Mouse (Mus musculus): ENCODE results near the gene Abr. TPM values are rescaled to one million over a fixed set of nuclear protein-coding genes. Genes with fewer than 3 reads are reported as not detected.

The Abr gene
- polyA plus RNA-seq, 1 experiment from 2014 or later: 32.3 TPM

DNA sequence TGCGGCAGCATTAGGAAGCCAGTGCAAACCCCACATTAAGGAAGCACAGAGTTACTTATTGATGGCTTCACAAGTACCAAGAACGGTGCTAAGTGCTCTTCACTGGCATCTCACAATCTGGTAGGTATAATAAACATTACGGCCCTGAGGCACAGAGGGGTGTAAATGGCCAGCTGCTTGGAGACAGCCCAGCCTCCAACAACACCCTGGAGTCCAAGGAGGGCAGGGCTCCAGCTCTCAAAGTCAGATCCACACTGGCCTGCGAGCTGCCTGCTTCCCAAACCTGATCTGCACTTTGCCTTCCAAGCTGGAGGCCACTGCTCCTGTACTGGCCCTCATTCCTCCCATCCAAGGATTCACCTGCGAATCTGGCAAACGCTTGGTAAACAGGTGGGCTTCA, 132.7 kb downstream of the Abr start:
- H3K9ac ChIP-seq (replicated peaks; ENCODE audit: low read length): no peak overlapping the region
- WGBS: 84% methylated on average over 6 of the region's 6 CpGs
- no peaks in the 10 kb centered on the region for H3K27me3 ChIP-seq (ENCODE audit: control insufficient read depth, insufficient read depth, low read length)
- H3K4me1 ChIP-seq (ENCODE audit: control insufficient read depth, insufficient read depth, low read length): peaks cover 2% of the 10 kb centered on the region; the same call in 1 of the 2 replicates
- H3K9me3 ChIP-seq (replicated peaks; ENCODE audit: control insufficient read depth, low read length): no peaks in the 10 kb centered on the region
- no peak overlapping the region for H3K4me2 ChIP-seq (ENCODE audit: low read depth, low read length)
- H3K4me3 ChIP-seq (ENCODE audit: low read depth, low read length): no peak overlapping the region
- ATAC-seq (replicated peaks; ENCODE audit: insufficient number of reproducible peaks, low FRiP score, low TSS enrichment, low read depth) (no peak), DNase-seq (ENCODE audit: low spot score) (no peak)
- H3K27ac ChIP-seq (replicated peaks; ENCODE audit: low read depth, low read length): no peak overlapping the region
- H3K36me3 ChIP-seq (replicated peaks; ENCODE audit: control insufficient read depth, insufficient read depth, low read depth, low read length): no peaks in the 10 kb centered on the region

DNA sequence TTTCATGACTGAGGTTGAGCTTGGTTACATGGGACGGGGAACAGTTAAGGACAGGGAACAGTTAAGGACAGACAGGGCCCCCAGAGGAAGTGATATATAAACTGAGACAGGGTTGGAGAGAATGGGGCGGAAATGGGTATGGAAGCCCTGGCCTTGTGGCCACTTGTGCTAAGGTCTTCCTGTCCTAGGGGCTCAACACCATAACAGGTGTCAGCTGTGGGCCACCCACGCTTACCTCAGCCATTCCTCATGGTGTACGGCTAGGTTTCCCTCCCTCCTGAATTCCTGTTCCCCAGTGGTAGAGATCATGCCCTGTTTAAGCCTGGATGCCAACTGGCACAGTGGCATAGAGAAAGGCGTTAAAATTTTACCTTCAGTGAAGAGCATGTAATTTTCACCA, 135.1 kb downstream of the Abr start:
- WGBS: 82% methylated on average over 5 of the region's 5 CpGs
- H3K36me3 ChIP-seq (replicated peaks; ENCODE audit: control insufficient read depth, insufficient read depth, low read depth, low read length): no peaks in the 10 kb centered on the region
- H3K4me1 ChIP-seq (ENCODE audit: control insufficient read depth, insufficient read depth, low read length): no peaks in the 10 kb centered on the region
- no peaks in the 10 kb centered on the region for H3K27me3 ChIP-seq (ENCODE audit: control insufficient read depth, insufficient read depth, low read length)
- H3K9ac ChIP-seq (replicated peaks; ENCODE audit: low read length): no peak overlapping the region
- ATAC-seq (replicated peaks; ENCODE audit: insufficient number of reproducible peaks, low FRiP score, low TSS enrichment, low read depth) (no peak), DNase-seq (ENCODE audit: low spot score) (no peak)
- H3K27ac ChIP-seq (replicated peaks; ENCODE audit: low read depth, low read length): no peak overlapping the region
- H3K4me2 ChIP-seq (ENCODE audit: low read depth, low read length): no peak overlapping the region
- no peak overlapping the region for H3K4me3 ChIP-seq (ENCODE audit: low read depth, low read length)
- no peaks in the 10 kb centered on the region for H3K9me3 ChIP-seq (replicated peaks; ENCODE audit: control insufficient read depth, low read length)

DNA sequence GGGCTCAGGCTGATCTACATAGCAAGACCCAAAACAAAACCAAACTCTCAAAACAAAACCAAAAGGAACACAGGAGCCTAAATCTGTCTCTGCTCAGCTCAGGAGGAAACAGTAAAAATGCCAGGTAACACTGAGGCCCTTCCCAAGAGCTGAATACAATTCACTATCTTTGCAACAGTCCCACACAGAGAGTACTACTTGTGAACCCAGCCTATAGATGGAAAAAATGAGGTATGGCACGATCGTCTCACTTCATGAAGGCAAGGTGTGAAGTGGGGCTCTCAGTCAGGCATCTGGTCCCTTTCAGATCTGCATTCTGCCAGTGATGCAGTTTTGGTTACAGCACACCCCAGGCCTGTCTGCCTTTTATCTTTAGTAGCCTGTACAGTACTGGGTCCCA, 138.1 kb downstream of the Abr start:
- 87% methylated on average over 2 of the region's 2 CpGs for WGBS
- ATAC-seq (replicated peaks; ENCODE audit: insufficient number of reproducible peaks, low FRiP score, low TSS enrichment, low read depth) (no peak), DNase-seq (ENCODE audit: low spot score) (no peak)
- Histone ChIP-seq H3K4me3 (ENCODE audit: low read depth, low read length) (no peak overlapping the region), H3K27me3 (ENCODE audit: control insufficient read depth, insufficient read depth, low read length) (no peaks in the 10 kb centered on the region), H3K4me1 (ENCODE audit: control insufficient read depth, insufficient read depth, low read length) (no peaks in the 10 kb centered on the region), H3K9ac (replicated peaks; ENCODE audit: low read length) (no peak overlapping the region), H3K27ac (replicated peaks; ENCODE audit: low read depth, low read length) (no peak overlapping the region), H3K9me3 (replicated peaks; ENCODE audit: control insufficient read depth, low read length) (no peaks in the 10 kb centered on the region), H3K36me3 (replicated peaks; ENCODE audit: control insufficient read depth, insufficient read depth, low read depth, low read length) (no peaks in the 10 kb centered on the region), H3K4me2 (ENCODE audit: low read depth, low read length) (no peak overlapping the region)

- ATAC-seq (replicated peaks; ENCODE audit: insufficient number of reproducible peaks, low FRiP score, low TSS enrichment, low read depth) (no peak), DNase-seq (ENCODE audit: low spot score) (no peak)
- Histone ChIP-seq H3K9me3 (replicated peaks; ENCODE audit: control insufficient read depth, low read length) (no peaks in the 10 kb centered on the region), H3K4me1 (ENCODE audit: control insufficient read depth, insufficient read depth, low read length) (no peaks in the 10 kb centered on the region), H3K36me3 (replicated peaks; ENCODE audit: control insufficient read depth, insufficient read depth, low read depth, low read length) (peaks cover 3% of the 10 kb centered on the region), H3K27me3 (ENCODE audit: control insufficient read depth, insufficient read depth, low read length) (no peaks in the 10 kb centered on the region), H3K4me2 (ENCODE audit: low read depth, low read length) (no peak overlapping the region), H3K27ac (replicated peaks; ENCODE audit: low read depth, low read length) (no peak overlapping the region), H3K4me3 (ENCODE audit: low read depth, low read length) (no peak overlapping the region), H3K9ac (replicated peaks; ENCODE audit: low read length) (no peak overlapping the region)
- WGBS: 32% methylated on average over 4 of the region's 4 CpGs
Measured at GRCm38 (mm10) chr11:76483171-76483727, 138.9 kb downstream of the Abr start.

GRCm38 (mm10) chr11:76482697-76483096, 139.4 kb downstream of the Abr start:
- DNase-seq (ENCODE audit: low spot score) (no peak), ATAC-seq (replicated peaks; ENCODE audit: insufficient number of reproducible peaks, low FRiP score, low TSS enrichment, low read depth) (no peak)
- no peak overlapping the region for H3K27ac ChIP-seq (replicated peaks; ENCODE audit: low read depth, low read length)
- no peaks in the 10 kb centered on the region for H3K27me3 ChIP-seq (ENCODE audit: control insufficient read depth, insufficient read depth, low read length)
- H3K4me1 ChIP-seq (ENCODE audit: control insufficient read depth, insufficient read depth, low read length): no peaks in the 10 kb centered on the region; the same call in 1 of the 2 replicates
- H3K9me3 ChIP-seq (replicated peaks; ENCODE audit: control insufficient read depth, low read length): no peaks in the 10 kb centered on the region
- H3K4me3 ChIP-seq (ENCODE audit: low read depth, low read length): no peak overlapping the region
- H3K36me3 ChIP-seq (replicated peaks; ENCODE audit: control insufficient read depth, insufficient read depth, low read depth, low read length): peaks cover 3% of the 10 kb centered on the region
- 33% methylated on average over 5 of the region's 5 CpGs for WGBS
- no peak overlapping the region for H3K4me2 ChIP-seq (ENCODE audit: low read depth, low read length)
- no peak overlapping the region for H3K9ac ChIP-seq (replicated peaks; ENCODE audit: low read length)

- Histone ChIP-seq H3K27ac (replicated peaks; ENCODE audit: low read depth, low read length) (no peak overlapping the region), H3K4me1 (ENCODE audit: control insufficient read depth, insufficient read depth, low read length) (no peaks in the 10 kb centered on the region; the same call in 1 of the 2 replicates), H3K9me3 (replicated peaks; ENCODE audit: control insufficient read depth, low read length) (no peaks in the 10 kb centered on the region), H3K27me3 (ENCODE audit: control insufficient read depth, insufficient read depth, low read length) (no peaks in the 10 kb centered on the region), H3K4me3 (ENCODE audit: low read depth, low read length) (no peak overlapping the region), H3K4me2 (ENCODE audit: low read depth, low read length) (no peak overlapping the region), H3K9ac (replicated peaks; ENCODE audit: low read length) (no peak overlapping the region), H3K36me3 (replicated peaks; ENCODE audit: control insufficient read depth, insufficient read depth, low read depth, low read length) (peaks cover 3% of the 10 kb centered on the region)
- DNase-seq (ENCODE audit: low spot score) (no peak), ATAC-seq (replicated peaks; ENCODE audit: insufficient number of reproducible peaks, low FRiP score, low TSS enrichment, low read depth) (no peak)
- 50% methylated on average over 5 of the region's 5 CpGs for whole genome bisulfite sequencing
Measured at GRCm38 (mm10) chr11:76482183-76482582, 139.9 kb downstream of the Abr start.

DNA sequence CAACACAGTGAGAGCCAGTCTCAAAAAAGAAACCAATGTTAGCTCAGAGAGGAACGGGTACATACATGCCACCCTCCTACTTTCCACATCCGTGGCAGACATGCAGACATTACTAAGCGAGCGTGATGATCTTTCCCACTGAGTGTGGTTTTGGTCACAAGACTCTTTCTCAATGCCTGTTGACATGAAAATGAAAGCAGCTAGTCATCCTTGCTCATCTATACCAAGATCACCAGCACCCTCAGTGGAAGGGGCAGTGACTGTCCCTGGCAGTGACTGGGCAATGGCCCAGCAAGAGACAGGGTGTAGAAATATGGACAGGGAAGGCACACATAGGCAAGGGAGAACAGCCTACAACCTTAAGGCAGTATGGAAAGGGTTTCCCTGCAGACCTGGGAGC, 142.4 kb downstream of the Abr start:
- Histone ChIP-seq H3K9ac (replicated peaks; ENCODE audit: low read length) (no peak overlapping the region), H3K4me3 (ENCODE audit: low read depth, low read length) (no peak overlapping the region), H3K4me1 (ENCODE audit: control insufficient read depth, insufficient read depth, low read length) (peaks cover 7% of the 10 kb centered on the region), H3K4me2 (ENCODE audit: low read depth, low read length) (no peak overlapping the region), H3K27ac (replicated peaks; ENCODE audit: low read depth, low read length) (no peak overlapping the region), H3K36me3 (replicated peaks; ENCODE audit: control insufficient read depth, insufficient read depth, low read depth, low read length) (peaks cover 3% of the 10 kb centered on the region), H3K27me3 (ENCODE audit: control insufficient read depth, insufficient read depth, low read length) (no peaks in the 10 kb centered on the region), H3K9me3 (replicated peaks; ENCODE audit: control insufficient read depth, low read length) (no peaks in the 10 kb centered on the region)
- ATAC-seq (replicated peaks; ENCODE audit: insufficient number of reproducible peaks, low FRiP score, low TSS enrichment, low read depth) (no peak), DNase-seq (ENCODE audit: low spot score) (no peak)
- 89% methylated on average over 4 of the region's 4 CpGs for WGBS

DNA sequence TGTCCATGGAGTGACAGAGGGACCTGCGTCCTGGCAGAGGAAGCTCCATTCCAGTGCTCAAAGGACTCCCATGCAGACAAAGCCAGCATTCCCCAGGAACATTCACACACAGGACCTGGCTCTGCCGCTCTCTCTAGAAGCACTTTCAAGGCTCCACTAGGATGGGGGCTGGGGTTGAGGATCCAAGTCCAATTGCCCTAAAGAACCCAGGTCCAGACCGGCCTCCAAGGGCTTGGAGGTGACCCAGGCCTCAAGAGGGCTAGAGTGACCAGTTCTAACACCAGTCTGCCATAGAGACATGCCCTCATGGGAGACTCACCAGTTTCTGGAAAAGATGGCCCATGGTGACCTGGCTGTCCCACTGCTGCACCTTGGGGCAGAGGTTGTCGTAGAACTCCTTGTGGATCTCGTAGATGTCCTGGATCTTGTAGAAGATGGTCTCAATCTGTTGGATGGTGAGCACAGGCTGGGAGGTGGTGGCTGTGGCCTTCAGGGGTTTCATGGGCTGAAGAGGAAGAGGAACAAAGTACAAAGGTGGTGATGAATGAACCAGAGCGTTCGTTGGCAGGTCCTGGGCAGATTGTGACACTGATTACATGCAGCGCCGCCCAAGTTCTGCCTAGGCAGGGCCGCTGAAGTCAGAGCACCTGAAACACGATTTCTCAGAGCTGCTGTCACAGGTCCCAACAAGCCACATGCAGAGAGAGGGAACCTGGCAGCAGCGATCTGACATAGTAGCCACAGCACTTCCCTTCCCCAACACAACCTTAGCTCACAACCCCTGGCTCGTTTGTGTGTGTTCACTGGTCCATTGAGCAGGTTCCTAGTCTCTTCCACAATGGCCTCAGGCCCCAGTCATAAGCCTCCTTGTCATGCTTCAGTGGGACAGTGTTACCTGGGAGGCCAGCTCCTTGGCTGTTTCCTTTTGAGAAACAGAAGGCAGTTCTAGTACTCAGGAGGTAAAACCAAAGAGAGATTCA, 143.1 kb downstream of the Abr start:
- Histone ChIP-seq H3K36me3 (replicated peaks; ENCODE audit: control insufficient read depth, insufficient read depth, low read depth, low read length) (peaks cover 3% of the 10 kb centered on the region), H3K27ac (replicated peaks; ENCODE audit: low read depth, low read length) (no peak overlapping the region), H3K27me3 (ENCODE audit: control insufficient read depth, insufficient read depth, low read length) (no peaks in the 10 kb centered on the region), H3K9ac (replicated peaks; ENCODE audit: low read length) (no peak overlapping the region), H3K4me3 (ENCODE audit: low read depth, low read length) (no peak overlapping the region), H3K4me2 (ENCODE audit: low read depth, low read length) (no peak overlapping the region), H3K4me1 (ENCODE audit: control insufficient read depth, insufficient read depth, low read length) (peaks cover 7% of the 10 kb centered on the region), H3K9me3 (replicated peaks; ENCODE audit: control insufficient read depth, low read length) (no peaks in the 10 kb centered on the region)
- WGBS: 91% methylated on average over 13 of the region's 13 CpGs
- no peak for ATAC-seq (replicated peaks; ENCODE audit: insufficient number of reproducible peaks, low FRiP score, low TSS enrichment, low read depth)
- DNase-seq (ENCODE audit: low spot score): no peak

Data from embryonic facial prominence, embryonic 11.5 days (tissue).